Mouse (Mus musculus) heart, adult 8-10 months (tissue): ENCODE results near the gene Hnrnpm. TPM values are rescaled to one million over a fixed set of nuclear protein-coding genes. Genes with fewer than 3 reads are reported as not detected.
"Not testable (repeated sequence)": the region's sequence is repeated elsewhere in the genome, so short reads cannot be mapped to it uniquely, and the experiment has no call there.

Experiments used
- DNase-seq: peaks from one replicate; pipeline ENCODE4 v3.0.0; 2022; ENCODE audit warnings: low spot score
- total RNA-seq, 4 experiments: library from RNA; stranded (reverse); gene quantifications; 2 replicates each; pipeline ENCODE4 v1.2.4; 2022

Hnrnpm gene
- 10 to 100 TPM; 76.0 to 96.9 (median 84.0) TPM for total RNA-seq

GRCm38 (mm10) chr17:33686760-33687159 is at the start of gene Hnrnpm:
Gene Hnrnpm (minus strand): TSS chr17:33686860.
- DNase-seq: no peak

DNA sequence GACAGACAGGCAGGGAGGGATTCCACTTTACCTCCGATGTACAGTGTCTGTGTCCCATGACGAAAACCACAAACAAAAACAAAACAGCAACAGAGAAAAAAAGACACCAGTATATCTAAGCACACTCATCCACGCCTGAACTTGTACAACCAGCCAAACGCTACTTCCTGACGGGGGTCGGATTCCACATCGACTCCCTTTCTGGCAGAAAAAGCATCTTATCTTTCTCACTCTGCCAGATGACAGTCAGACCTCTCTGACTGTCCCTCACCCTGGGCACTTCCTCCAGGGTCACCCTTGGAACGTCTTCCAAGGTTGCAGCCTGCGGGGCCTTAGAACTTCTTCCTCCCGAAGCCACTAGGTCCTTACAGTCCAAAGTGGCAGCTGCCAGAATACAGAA is 46.9 kb upstream of the Hnrnpm start:
- not testable (repeated sequence) for DNase-seq

GRCm38 (mm10) chr17:33732556-33733083 is 46.0 kb upstream of the Hnrnpm start:
- DNase-seq: not testable (repeated sequence)

DNA sequence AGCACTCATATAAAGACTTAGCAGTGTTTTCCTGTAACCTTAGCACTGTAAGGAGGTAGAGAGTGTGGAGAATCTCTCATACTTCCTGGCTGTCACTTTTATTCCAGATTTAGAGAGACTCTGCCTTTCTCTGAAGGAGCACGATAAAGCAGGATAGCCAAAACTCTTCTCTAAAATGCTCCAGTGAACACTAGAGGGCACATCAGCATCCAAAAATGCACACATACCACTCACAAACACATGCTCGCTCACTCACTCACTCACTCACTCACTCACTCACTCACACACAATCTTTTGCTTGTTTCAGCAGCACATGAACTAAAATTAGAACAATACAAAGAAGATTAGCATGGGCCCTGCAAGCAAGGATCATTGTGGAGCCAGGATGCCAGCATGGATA is 42.6 kb upstream of the Hnrnpm start:
- no peak for DNase-seq

DNA sequence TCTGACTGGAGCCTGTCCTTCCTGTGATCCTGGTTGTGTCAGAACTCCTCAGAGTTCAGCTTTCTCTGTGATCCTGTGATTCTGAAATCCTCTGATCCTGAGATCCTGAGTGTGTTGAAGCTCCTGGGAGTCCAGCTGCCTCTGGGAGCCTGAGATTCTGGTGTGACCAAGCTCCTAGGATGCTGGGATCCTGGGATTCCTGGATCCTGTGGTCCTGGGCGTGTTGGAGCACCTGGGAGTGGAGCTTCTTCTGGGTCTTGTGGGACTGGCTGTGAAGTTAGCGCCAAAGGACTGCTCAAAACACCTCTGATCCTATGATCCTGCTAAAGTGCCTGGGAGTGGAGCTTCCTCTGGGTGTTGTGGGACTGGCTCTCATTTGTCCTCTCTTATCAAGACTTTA is 41.7 kb upstream of the Hnrnpm start:
- no peak for DNase-seq

DNA sequence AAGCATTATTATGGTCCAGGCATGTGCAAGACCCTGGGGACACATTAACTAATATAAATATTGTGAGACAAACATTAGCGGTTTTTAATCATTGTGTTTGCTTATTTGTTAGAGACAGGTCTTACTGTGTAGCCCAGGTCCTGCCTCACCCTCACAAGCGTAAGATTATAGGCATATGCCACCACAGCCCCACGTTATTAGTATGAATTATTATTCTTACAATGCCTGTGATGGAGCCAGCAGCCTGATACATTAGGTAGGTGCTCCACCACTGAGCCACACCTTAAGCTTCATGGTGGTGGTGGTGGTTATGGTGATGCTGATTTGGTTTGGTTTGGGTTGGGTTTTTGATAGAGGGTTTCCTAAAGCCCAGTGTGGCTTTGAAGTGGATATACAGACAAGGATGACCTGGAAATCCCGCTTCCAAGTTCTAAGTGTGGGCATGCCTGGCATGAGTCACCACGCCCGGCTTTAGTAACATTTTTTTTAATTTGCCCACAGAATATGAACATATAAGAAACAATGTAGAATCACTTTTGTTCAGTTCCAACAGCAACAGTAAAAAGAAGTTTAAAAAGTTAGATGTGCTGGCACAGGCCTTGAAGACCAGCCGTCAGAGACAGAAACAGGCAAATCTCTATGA is 33.2 kb upstream of the Hnrnpm start:
- DNase-seq: no peak

- no peak for DNase-seq
Observed at GRCm38 (mm10) chr17:33718944-33719725, 32.5 kb upstream of the Hnrnpm start.

- DNase-seq: peak; percentile 98
Observed at GRCm38 (mm10) chr17:33718384-33718881, 31.8 kb upstream of the Hnrnpm start, which contains the start of gene March2. Gene March2 (minus strand): TSS chr17:33718670.

GRCm38 (mm10) chr17:33717982-33718381 is 31.3 kb upstream of the Hnrnpm start:
- DNase-seq: no peak

- DNase-seq: no peak
Observed at GRCm38 (mm10) chr17:33717246-33717645, 30.6 kb upstream of the Hnrnpm start.

DNA sequence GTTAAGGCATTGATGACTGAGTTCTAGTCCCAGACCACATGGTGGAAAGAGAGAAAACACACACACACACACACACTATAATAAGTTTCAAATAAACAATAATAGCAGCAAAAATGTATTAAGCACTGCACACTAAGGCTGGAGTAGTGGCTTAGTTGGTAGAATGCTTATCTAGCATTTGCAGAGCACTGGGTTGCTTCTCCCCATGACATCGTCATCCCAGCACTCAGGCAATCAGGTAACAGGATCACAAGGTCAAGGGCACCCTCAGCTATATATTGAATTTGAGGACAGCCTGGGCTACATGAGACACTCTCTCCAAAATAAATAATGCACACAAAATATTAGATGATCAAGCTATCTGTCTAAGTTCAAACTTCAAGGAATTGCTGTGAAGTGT is 28.1 kb upstream of the Hnrnpm start:
- DNase-seq: no peak

- no peak for DNase-seq
Observed at GRCm38 (mm10) chr17:33713271-33713670, 26.6 kb upstream of the Hnrnpm start.

- DNase-seq: no peak
Observed at GRCm38 (mm10) chr17:33709834-33710233, 23.2 kb upstream of the Hnrnpm start.

DNA sequence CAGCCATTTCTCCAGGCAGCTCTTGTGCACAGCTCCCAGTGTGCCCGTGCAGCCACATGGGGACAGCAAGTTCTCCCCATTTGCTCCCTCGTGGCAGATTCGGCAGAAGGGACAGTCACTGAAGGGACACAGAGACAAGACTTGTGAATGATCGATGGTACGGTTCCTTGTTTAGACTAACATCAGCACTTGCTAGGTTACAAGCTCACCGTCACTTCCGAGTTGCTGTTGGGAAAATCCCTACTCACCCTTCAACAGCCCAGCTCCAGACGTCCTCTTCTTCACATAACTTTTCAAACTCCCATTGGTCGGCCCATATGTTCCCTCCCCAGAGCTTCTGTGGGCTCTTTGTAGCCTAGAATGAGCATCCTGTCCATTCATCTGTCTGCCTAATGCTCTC is 16.4 kb upstream of the Hnrnpm start:
- DNase-seq: no peak

DNA sequence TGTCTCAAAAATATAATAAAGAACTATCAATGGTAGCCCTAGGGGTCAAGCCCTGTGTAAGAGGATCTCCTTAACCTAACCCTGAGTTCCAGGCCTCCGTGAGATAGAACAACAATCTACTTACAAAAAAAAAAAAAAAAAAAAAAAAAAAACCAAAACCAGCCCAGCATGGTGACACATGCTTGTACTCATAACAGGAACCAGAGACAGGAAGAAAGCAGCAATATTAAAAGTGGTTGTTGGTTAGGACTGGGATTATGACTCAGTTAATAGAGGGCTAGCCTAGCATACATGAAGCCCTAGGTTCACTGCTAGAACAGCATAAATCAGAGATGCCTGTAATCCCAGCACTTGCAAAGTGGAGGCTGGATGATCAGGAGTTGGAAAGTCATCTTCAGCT is 15.5 kb upstream of the Hnrnpm start:
- no peak for DNase-seq

DNA sequence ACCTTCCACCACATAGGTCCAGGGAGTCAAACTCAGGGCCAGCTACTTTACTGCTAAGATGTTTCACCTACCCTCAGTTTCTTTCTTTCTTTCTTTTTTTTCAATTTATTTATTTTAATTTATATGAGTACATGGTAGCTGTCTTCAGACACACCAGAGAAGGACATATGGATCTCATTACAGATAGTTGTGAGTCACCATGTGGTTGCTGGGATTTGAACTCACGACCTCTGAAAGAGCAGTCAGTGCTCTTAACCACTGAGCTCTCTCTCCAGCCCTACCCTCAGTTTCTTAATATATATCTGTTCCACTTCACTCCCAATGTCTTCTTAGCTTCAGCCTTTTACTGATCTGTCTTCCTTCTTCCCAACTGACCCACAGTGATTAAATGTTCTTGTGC is 8.8 kb upstream of the Hnrnpm start:
- no peak for DNase-seq

GRCm38 (mm10) chr17:33685249-33685653 is 1.4 kb downstream of the Hnrnpm start:
- DNase-seq: peak; percentile 96

DNA sequence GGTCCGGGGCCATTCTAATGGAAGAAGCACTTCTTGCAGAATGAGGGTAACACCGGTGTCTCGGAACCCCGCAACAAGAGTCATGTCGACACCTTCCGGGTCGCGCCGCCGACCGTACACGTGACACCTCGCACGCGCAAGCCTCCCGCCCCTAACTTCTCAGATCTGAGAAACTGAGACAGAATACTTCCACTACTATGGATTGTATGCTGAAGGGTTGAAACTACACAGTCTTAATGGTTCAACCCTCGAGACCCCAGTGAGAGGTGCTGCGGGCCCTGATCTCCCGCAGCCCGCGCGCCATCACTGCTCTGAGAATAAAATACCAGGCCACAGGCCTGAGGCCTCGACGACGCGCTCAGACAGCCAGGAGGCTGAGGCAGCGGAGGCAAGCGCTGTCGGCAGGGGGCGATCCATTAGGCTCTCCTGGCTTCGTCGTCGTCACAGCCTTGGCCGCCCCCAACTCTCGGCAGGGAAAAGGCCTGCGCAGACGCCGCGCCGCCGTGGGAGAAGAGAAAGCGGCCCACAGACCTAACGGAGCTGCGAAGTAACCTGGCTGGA is 1.9 kb downstream of the Hnrnpm start:
- peak; percentile 35 for DNase-seq

- DNase-seq: no peak
Observed at GRCm38 (mm10) chr17:33681767-33682166, 4.9 kb downstream of the Hnrnpm start.

- DNase-seq: no peak
Observed at GRCm38 (mm10) chr17:33678771-33679170, 7.9 kb downstream of the Hnrnpm start.

- DNase-seq: no peak
Observed at GRCm38 (mm10) chr17:33676086-33676485, 10.6 kb downstream of the Hnrnpm start.

DNA sequence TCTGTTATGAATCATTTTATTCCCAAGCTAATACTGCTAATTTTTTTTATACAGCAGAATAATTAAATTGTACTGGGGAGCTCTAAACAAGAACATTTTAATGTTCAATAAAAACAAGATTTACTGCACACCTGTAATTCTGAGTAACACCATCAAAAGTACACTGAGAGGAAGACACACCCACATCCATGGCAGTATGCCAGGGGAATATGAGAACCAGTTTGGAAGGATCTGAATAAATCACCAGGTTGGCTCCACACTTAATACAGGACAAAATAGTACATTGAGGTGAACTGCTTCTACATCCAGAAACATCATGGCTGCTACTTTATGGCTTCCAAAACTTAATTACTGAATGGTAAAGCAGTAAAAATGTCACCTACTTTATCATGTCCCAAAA is 11.2 kb downstream of the Hnrnpm start:
- DNase-seq: peak; percentile 35
